Mouse (Mus musculus): ENCODE measurements around the gene Cyren. TPM values are rescaled to one million over a fixed set of nuclear protein-coding genes. Genes with fewer than 3 reads are reported as not detected.

Cyren gene
- polyA plus RNA-seq, 1 experiment from 2014 or later = 11.6 TPM

DNA sequence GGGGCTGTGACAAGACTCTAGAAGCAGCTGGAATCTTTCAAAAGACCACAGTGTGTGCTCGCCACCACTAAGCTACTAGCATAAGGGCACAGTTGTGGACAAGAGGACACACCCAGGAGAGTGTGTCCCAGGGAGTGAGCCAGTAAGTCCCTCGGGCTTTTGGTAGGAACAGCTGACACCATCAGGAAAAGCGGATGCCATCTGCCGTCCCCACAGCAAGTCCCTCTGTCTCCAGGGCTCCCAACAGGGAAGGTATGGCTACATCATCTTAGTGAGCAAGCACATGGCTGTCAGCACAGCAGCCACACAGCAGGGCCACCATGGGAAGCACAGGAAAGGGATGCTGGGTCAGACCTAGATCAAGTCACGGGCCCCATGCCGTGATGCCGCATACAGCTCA is 17.7 kb upstream of the Cyren start:
- Histone ChIP-seq H3K27ac (no peak overlapping the region), H3K9ac (replicated peaks) (no peak overlapping the region)
- WGBS = 89% methylated on average over 7 of the region's 7 CpGs

DNA sequence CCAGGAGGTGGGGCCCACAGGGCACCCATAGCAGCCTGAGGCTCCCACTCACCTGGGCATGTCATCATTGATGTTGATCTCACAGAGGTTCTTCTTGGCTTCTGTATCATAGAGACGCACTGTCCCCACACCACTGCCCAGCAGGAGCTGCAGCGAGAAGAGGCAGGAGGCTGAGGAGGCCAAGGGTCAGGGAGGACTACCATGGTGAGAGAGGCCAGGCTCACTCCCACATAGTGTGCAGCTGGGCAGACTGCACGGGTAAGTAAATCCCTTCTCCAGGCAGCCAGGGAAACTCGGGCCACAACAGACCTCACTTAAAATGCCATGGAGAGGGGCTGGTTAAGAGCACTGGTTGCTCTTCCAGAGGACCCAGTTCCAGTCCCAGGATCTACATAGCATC is 11.3 kb upstream of the Cyren start:
- no peak overlapping the region for H3K4me2 ChIP-seq (replicated peaks)
- peaks cover 18% of the 10 kb centered on the region for H3K4me1 ChIP-seq (replicated peaks)
- no peaks in the 10 kb centered on the region for H3K9me3 ChIP-seq
- ATAC-seq = no peak
- H3K9ac ChIP-seq (replicated peaks) = no peak overlapping the region
- 27% methylated on average over 4 of the region's 4 CpGs for WGBS
- H3K27ac ChIP-seq = no peak overlapping the region
- H3K27me3 ChIP-seq = 0 out of 2 replicates have a peak, but pooled peaks cover 5% of the 10 kb centered on the region
- no peak overlapping the region for H3K4me3 ChIP-seq (replicated peaks)
- peaks cover 69% of the 10 kb centered on the region for H3K36me3 ChIP-seq

More for the DNA sequence above, 17.7 kb upstream of the Cyren start:
- Histone ChIP-seq H3K4me3 (replicated peaks) (no peak overlapping the region), H3K9me3 (no peaks in the 10 kb centered on the region), H3K36me3 (peaks cover 88% of the 10 kb centered on the region), H3K27me3 (no peaks in the 10 kb centered on the region), H3K4me1 (replicated peaks) (no peaks in the 10 kb centered on the region), H3K4me2 (replicated peaks) (no peak overlapping the region)
- no peak for ATAC-seq

DNA sequence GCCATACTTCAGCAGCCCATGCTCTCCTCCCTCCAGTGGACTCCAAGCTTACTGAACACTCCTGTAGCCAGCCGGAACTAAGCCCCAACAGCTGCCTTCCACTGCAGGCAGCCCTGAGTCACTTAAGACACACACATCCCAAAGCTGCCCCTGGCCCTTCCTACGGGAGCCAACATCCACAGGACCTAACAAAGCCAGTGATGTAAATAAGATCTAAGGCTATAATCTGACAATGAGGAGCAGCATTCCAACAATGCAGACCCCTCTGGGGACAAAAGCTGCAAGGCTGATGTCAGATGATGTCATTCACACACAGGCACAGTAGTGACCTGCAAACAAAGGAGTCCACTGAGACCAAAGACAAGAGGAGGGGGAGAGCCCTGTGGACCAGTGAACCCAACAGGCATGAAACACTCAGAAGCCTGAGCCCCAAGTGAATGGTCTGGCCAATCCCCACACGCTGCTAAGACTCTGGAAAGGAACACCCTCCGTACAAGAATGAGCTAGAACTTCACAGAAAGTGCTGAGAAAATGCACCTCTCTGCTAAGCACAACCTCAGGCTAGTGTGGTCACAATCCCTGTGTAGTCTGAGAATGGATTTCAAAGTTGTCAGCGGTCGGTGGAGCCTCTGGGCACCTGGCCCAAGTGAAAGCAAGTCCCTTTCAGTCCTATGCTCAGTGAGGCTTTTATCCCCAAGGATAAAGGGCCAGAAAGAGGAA is 9.4 kb upstream of the Cyren start:
- peak overlapping the region; percentile 43 for H3K9ac ChIP-seq (replicated peaks)
- no peak overlapping the region for H3K4me3 ChIP-seq (replicated peaks)
- H3K27ac ChIP-seq = peak overlapping the region; percentile 73
- peaks cover 18% of the 10 kb centered on the region for H3K4me1 ChIP-seq (replicated peaks)
- H3K27me3 ChIP-seq = 0 out of 2 replicates have a peak, but pooled peaks cover 5% of the 10 kb centered on the region
- WGBS = 18% methylated on average over 6 of the region's 6 CpGs
- H3K9me3 ChIP-seq = no peaks in the 10 kb centered on the region
- H3K4me2 ChIP-seq (replicated peaks) = no peak overlapping the region
- peak; percentile 88 for ATAC-seq
- H3K36me3 ChIP-seq = peaks cover 69% of the 10 kb centered on the region

DNA sequence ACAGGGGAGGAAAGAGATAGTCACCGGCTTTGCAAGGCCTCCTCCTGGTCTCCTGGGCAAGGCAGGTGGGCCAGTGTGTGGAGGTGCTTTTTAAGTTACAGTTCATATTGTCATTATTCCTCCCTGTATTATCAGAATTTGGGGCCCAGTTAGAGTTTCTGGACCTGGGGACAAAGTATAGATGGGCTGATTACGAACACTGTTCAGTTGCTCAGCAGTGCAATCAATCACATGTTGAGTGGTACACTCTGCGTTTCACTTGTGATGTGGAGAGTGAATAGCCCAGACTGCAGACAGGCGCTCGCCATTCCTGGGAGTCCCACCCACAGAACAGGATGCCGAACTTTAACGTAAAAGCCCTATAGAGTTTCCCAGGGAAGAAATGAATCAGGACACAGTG is 6.9 kb upstream of the Cyren start:
- ATAC-seq = no peak
- H3K36me3 ChIP-seq = peaks cover 60% of the 10 kb centered on the region

DNA sequence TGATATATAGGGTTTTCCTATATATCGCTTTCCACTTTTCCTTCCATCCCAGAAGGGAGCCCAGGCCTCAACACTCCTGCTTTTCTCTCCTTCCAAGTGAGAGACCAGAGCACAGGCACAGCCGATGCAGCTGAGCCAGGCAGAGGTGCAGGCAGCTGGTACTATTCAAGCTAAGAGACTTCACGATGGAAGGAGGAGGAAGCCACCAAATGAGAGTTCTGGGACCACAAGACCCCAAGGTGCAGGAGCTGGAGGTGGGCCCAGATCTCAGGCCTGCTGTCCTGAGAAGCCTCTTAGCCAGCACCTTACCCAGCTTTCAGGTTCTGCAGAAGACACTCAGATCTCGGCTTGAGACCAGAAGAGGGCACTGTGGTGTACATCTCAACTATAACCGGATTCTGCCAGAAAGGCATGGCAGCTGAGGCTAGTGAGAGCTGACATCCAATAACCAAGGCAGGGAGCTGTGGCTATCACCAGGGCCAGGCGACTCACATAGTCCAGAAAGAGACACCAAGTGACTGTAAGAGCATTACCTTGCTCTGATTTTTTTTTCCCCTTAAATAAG is 2.1 kb upstream of the Cyren start:
- no peak overlapping the region for H3K9ac ChIP-seq (replicated peaks)
- no peak for ATAC-seq

More for the DNA sequence above, 6.9 kb upstream of the Cyren start:
- peaks cover 18% of the 10 kb centered on the region for H3K4me1 ChIP-seq (replicated peaks)
- H3K9ac ChIP-seq (replicated peaks) = no peak overlapping the region
- H3K27ac ChIP-seq = no peak overlapping the region
- H3K27me3 ChIP-seq = 0 out of 2 replicates have a peak, but pooled peaks cover 5% of the 10 kb centered on the region
- no peak overlapping the region for H3K4me3 ChIP-seq (replicated peaks)
- no peak overlapping the region for H3K4me2 ChIP-seq (replicated peaks)
- H3K9me3 ChIP-seq = no peaks in the 10 kb centered on the region
- WGBS = 94% methylated on average over 7 of the region's 7 CpGs

DNA sequence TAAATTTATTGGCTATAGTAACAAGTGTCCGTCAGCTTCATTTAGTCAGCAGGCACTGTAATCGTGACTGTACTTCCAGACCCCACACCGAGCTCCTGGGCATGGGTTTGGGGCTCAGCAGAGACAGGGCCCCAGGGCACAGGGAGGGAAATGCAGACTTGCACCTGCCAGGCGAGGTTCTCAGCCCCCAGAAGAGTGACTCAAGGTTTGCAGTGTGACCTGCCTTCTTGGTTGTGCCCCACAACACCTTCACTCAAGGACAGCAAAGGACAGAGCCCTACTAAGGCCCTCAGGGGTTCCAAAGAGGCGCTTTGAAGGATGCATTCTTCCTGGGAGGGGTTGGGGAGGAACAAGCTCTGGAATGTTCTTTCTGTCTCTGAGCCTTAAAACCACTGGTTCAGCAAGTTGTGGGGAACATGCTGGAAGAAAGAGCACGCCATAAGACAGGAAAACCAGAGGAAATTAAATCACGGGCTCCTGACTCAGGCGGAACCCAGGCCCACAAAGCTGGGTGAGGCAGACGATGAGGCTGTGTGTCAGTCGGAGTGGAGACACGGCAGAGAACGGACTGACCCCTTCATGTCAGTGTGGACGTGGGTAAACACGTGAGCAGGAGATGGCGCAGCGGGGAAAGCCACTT is 1.4 kb upstream of the Cyren start:
- no peak for ATAC-seq

More for the DNA sequence above, 2.1 kb upstream of the Cyren start:
- H3K4me2 ChIP-seq (replicated peaks) = no peak overlapping the region
- H3K27me3 ChIP-seq = no peaks in the 10 kb centered on the region
- no peaks in the 10 kb centered on the region for H3K9me3 ChIP-seq
- H3K4me1 ChIP-seq (replicated peaks) = peaks cover 20% of the 10 kb centered on the region
- peaks cover 42% of the 10 kb centered on the region for H3K36me3 ChIP-seq
- H3K4me3 ChIP-seq (replicated peaks) = no peak overlapping the region
- H3K27ac ChIP-seq = no peak overlapping the region
- whole genome bisulfite sequencing = 52% methylated on average over 6 of the region's 6 CpGs

DNA sequence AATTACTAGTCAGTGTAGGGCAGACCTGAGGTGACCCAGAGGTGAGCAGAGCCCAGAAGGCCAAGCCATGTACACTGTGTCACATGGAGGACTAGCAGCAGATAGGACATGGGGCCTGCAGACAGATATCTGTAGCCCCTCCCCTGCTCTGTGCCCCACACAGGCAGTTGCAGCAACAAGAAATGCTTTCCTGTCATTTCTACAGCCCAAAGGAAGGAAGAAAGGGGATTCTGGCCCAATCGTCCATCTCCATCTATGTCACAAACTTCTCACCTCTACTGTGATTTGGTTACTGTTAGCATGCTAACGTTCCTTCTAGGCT is 1.1 kb downstream of the Cyren start:
- Histone ChIP-seq H3K4me1 (replicated peaks) (peaks cover 20% of the 10 kb centered on the region), H3K9ac (replicated peaks) (peak overlapping the region; percentile 84), H3K36me3 (peaks cover 20% of the 10 kb centered on the region), H3K4me3 (replicated peaks) (peak overlapping the region; percentile 66), H3K9me3 (no peaks in the 10 kb centered on the region), H3K4me2 (replicated peaks) (peak overlapping the region; percentile 73), H3K27ac (no peak overlapping the region; the same call in 1 of the 2 replicates), H3K27me3 (no peaks in the 10 kb centered on the region)
- ATAC-seq = no peak
- WGBS = 65% methylated on average over 2 of the region's 2 CpGs

More for the DNA sequence above, 1.4 kb upstream of the Cyren start:
- Histone ChIP-seq H3K4me1 (replicated peaks) (peaks cover 20% of the 10 kb centered on the region), H3K9me3 (no peaks in the 10 kb centered on the region), H3K4me2 (replicated peaks) (no peak overlapping the region), H3K4me3 (replicated peaks) (no peak overlapping the region), H3K27ac (no peak overlapping the region), H3K9ac (replicated peaks) (no peak overlapping the region), H3K27me3 (no peaks in the 10 kb centered on the region), H3K36me3 (peaks cover 36% of the 10 kb centered on the region)
- 91% methylated on average over 16 of the region's 16 CpGs for WGBS

DNA sequence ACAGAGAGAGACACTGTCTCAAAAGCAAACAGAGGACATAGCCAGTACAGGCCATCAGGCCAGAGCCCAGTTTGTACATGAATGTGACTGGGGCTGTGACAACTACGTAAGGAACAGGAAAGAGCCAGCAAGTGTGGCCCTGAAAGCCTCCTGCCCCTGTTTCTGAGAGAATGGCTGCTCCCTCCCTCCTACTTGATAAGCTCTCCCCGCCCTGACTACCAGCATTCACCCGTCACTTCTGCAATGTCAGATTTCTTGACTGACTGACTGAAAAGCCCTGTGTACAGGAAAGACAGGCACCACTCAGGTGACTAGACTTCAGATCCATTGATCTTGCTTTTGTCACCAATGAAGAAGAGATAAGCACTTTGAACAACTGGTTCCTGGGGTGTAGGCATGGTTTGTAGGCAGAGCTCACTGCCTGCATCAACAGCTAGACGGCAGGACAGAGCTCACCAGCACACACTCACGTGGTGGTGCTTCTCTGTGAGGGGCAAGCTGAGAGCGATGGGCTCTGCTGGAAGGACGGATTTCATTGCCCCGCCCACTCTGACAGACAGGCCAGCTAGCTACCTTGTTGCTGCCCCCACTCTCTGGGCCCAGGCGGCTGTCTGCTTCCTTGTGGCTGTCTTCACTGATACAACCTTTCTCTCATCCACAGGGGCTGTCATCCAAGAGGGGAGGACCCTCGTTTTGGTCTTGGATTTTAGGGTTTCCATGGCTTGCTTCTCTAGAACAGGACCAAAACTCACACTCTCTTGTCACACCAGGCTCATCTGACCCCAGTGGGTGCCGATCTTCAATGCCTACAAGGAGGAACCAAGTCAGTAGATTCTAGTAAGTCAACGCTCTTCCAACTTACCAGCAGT is 1.7 kb downstream of the Cyren start:
- H3K9ac ChIP-seq (replicated peaks) = peak overlapping the region; percentile 84
- peaks cover 16% of the 10 kb centered on the region for H3K36me3 ChIP-seq
- WGBS = 58% methylated on average over 12 of the region's 12 CpGs
- H3K27me3 ChIP-seq = no peaks in the 10 kb centered on the region
- peak overlapping the region; percentile 66; the same call in 1 of the 2 replicates for H3K4me3 ChIP-seq (replicated peaks)
- H3K4me2 ChIP-seq (replicated peaks) = peak overlapping the region; percentile 73
- no peak for ATAC-seq
- H3K4me1 ChIP-seq (replicated peaks) = peaks cover 20% of the 10 kb centered on the region
- no peaks in the 10 kb centered on the region for H3K9me3 ChIP-seq
- H3K27ac ChIP-seq = no peak overlapping the region

DNA sequence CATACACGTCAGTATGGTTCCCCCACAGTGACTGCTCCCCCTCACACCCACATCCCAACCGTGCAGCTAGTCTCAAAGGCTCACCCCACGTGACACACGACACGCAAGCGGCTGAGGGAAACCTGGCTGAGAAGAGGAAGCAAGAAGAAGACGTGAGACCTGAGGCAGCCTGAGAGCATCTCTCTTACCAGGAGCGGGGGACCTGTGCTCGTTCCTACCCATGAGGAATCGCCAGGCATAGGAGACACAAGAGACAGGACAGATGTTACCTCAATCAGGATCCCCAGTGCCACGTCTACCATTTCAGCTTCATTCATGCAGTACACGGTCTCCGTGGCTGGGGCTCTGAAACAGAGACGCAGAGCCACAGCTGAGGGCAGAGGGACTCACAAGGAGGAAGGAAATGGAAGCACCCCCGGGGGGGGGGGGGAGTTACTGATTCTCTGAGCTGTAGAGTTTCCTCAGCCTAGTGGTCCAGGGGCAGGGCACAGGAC is 2.5 kb downstream of the Cyren start:
- Histone ChIP-seq H3K9ac (replicated peaks) (no peak overlapping the region), H3K27ac (no peak overlapping the region), H3K4me3 (replicated peaks) (no peak overlapping the region), H3K27me3 (no peaks in the 10 kb centered on the region), H3K9me3 (no peaks in the 10 kb centered on the region), H3K4me1 (replicated peaks) (peaks cover 20% of the 10 kb centered on the region), H3K36me3 (peaks cover 9% of the 10 kb centered on the region; the same call in 1 of the 2 replicates), H3K4me2 (replicated peaks) (no peak overlapping the region)
- 90% methylated on average over 15 of the region's 15 CpGs for WGBS
- no peak for ATAC-seq

DNA sequence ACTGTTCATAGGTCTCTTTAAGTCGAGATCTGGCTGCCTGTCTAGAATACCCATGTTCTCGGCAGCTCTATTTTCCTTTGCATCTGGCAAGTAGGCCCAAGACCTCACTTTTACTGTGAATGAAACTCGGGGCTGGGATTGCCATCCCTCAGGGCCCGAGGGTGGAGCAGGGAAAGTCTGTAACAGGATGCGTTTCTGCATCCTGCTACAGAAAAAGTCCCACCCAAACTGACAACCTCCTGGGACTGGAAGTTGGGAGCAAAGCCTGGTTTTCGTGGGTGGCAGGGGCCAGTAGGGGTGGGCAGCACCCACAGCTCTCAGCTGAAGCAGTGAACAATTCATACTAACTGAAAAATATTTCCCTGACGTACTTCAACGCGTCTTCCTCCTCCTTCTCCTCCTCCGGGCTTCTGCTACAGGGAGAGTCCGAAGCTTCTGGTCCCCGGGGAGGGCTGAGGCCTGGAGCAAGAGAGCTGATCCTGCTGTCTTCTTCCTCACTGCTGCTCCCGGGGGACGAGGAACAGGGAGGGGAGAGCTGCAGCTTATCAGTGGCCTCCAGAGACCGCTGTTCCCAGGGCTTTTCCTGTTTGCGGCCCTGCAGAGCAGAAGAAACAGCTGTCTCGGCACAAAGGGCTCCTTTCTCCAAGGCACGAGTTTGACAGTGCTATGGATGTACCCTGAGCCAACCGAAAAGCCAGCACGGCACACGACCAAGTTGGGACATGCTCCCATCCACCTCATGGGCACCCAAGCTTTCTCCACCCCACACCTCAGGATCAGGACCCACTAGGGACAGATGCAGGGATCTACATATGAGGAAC is 3.5 kb downstream of the Cyren start:
- peak overlapping the region; percentile 41; the same call in 1 of the 2 replicates for H3K9ac ChIP-seq (replicated peaks)
- H3K4me3 ChIP-seq (replicated peaks) = no peak overlapping the region
- 75% methylated on average over 21 of the region's 21 CpGs for whole genome bisulfite sequencing
- H3K36me3 ChIP-seq = peaks cover 9% of the 10 kb centered on the region; the same call in 1 of the 2 replicates
- H3K27ac ChIP-seq = no peak overlapping the region
- peaks cover 20% of the 10 kb centered on the region for H3K4me1 ChIP-seq (replicated peaks)
- H3K4me2 ChIP-seq (replicated peaks) = no peak overlapping the region
- H3K9me3 ChIP-seq = no peaks in the 10 kb centered on the region
- ATAC-seq = no peak
- no peaks in the 10 kb centered on the region for H3K27me3 ChIP-seq

DNA sequence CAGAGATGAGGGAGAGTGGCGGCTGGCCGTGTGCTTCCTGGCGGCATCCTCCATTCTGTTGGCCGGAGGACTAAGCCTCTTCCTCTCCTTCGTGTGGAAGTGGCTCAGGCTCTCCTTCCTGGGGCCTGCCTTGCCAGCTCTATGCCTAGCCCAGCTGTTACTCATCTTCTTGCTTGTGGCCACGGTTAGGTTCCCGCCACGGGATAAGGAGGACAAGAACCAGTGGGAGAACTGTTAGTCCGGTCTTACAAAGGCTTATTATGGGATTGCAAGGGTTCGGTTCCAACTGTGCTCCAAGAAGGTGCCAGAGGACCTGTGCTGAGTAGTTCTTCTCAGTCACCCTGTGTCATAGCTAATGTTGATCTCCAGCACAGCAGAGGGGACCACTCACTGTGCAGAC is 5.0 kb downstream of the Cyren start:
- WGBS = 88% methylated on average over 10 of the region's 10 CpGs
- no peak overlapping the region for H3K4me2 ChIP-seq (replicated peaks)
- no peak overlapping the region for H3K9ac ChIP-seq (replicated peaks)
- H3K27me3 ChIP-seq = no peaks in the 10 kb centered on the region
- H3K4me3 ChIP-seq (replicated peaks) = no peak overlapping the region
- H3K9me3 ChIP-seq = no peaks in the 10 kb centered on the region
- no peak overlapping the region for H3K27ac ChIP-seq
- no peak for ATAC-seq
- H3K36me3 ChIP-seq = peaks cover 9% of the 10 kb centered on the region; the same call in 1 of the 2 replicates
- H3K4me1 ChIP-seq (replicated peaks) = peaks cover 13% of the 10 kb centered on the region
